Mouse (Mus musculus): ENCODE data around the gene Rac1. TPM values are rescaled to one million over a fixed set of nuclear protein-coding genes. Genes with fewer than 3 reads are reported as not detected.

The Rac1 gene
- 20.0 TPM for polyA plus RNA-seq (2017; shearing (Covaris generic))

GRCm38 (mm10) chr5:143527486-143528307 is at the start of gene Rac1:
Gene Rac1 (minus strand): TSS chr5:143528036.

GRCm38 (mm10) chr5:143464100-143464756 is 63.6 kb downstream of the Rac1 start, which contains the start of gene Daglb:
Gene Daglb (plus strand): TSS chr5:143464584.

Other genes starting within 250 kb of the Rac1 start
- not detected for gene Zfp853, start 234.4 kb downstream of the Rac1 start, polyA plus RNA-seq (2017; shearing (Covaris generic))
- 5.6 TPM for gene E130309D02Rik, start 212.7 kb downstream of the Rac1 start, polyA plus RNA-seq (2017; shearing (Covaris generic))
- gene Zdhhc4, start 198.8 kb downstream of the Rac1 start, polyA plus RNA-seq (2017; shearing (Covaris generic)): 98.1 TPM
- gene Grid2ip, start 170.7 kb downstream of the Rac1 start, polyA plus RNA-seq (2017; shearing (Covaris generic)): not detected
- 34.8 TPM for gene Kdelr2, start 124.2 kb downstream of the Rac1 start, polyA plus RNA-seq (2017; shearing (Covaris generic))
- 16.0 TPM for gene Daglb, start 63.5 kb downstream of the Rac1 start, polyA plus RNA-seq (2017; shearing (Covaris generic))
- 79.1 TPM for gene Cyth3, start 94.4 kb upstream of the Rac1 start, polyA plus RNA-seq (2017; shearing (Covaris generic))
- gene Usp42, start 204.2 kb upstream of the Rac1 start, polyA plus RNA-seq (2017; shearing (Covaris generic)): 14.2 TPM